Mouse (Mus musculus) cerebellum, adult (tissue): ENCODE data around the gene Arid2.
A peak's percentile ranks its signal among the peaks of the same experiment; 100 is the strongest.

Experiments
- ATAC-seq: cut with Nextera tagmentation; 2 replicates; pipeline ENCODE4 v1.9.2; 2017; ENCODE audit warnings: mild to moderate bottlenecking, moderate library complexity, mixed read lengths; ENCODE audit not compliant: insufficient number of reproducible peaks, low FRiP score, low TSS enrichment

The Arid2 gene

DNA sequence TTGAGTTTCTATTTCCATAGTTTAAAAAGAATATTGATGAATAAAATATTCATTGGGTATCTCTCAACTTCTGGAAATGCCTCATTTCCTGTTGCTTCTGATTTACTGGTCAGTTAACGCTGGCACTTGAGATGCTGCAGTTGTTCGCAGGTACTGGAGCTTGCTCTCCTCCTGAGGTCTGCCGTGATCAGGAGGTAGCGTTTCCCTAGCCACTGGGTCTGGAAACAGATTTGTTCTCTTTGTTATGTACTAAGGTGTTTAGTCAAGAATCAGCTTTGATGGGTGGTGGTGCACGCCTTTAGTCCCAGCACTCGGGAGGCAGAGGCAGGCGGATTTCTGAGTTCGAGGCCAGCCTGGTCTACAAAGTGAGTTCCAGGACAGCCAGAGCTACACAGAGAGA is 54.8 kb downstream of the Arid2 start:
- ATAC-seq = no peak

DNA sequence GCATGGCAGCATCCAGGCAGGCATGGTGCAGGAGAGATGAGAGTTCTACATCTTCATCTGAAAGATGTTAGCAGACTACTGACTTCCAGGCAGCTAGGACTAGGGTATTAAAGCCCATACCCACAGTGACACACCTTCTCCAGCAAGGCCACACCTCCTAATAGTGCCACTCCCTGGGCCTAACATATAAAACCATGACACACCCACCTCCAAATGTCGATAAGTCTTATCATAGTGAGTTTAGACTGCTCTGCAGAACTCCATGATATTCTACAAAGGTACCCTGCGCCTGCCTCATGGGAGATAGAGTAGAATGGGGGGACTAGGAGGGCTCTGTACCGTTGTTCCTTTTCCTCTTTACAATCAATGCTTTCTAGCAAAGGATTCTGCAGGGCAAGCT is 55.6 kb downstream of the Arid2 start:
- no peak for ATAC-seq

DNA sequence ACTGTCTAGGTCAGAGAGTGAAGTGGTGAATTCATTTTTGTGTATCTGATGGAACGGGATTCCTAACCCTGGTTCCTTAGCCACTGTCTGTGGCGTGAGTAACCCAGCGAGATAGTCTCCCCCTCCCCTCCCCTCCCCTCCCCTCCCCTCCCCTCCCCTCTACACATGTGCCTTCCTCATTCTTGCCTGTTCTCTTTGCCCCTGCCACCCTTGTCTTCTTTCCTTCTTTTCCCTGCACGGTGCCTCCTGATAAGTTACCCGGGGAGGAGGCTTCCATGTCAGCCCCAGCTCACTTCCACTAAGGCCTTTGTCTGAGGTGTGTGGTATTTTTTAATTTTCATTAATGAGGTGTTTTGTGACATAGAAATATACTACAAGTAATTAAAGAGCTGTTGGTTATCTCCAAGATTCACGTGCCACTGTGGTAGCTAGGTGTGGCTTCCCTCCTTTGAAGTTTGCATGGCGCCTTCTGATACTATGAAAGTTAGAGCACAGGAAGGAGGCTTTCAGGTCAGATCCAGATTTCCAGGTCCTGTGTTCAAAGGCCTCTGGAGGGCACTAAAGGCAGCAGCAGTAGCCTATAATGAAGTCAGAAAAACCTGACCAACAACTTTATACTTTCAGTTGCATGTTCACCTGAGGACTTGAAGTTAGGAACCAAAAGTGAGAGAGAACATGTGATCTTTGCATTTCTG is 57.4 kb downstream of the Arid2 start:
- ATAC-seq = no peak

DNA sequence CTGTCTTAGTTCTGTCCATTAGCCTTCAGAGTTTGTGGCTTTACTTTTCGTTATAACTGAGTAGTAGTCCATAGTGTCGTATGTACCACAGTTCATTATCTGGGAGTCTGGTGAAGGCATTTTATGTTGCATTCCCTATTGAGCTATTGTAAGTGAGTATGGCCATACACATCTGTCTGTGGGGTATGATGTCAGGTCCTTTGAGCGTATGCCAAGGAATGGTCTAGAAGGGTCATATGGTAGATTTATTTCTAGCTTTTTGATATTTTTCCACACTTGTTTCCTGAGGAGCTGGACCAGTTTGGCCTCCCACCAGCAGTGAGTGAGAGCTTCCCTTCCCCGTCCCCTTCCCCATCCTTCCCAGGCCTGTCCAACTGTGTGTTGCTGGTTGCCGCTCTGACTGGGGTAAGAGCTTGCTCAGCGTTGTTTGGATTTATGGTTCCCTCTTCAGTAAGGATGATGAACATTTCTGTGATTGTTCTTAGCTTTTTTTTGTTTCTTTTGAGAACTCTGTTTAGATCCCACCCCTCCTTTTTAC is 58.1 kb downstream of the Arid2 start:
- no peak for ATAC-seq

DNA sequence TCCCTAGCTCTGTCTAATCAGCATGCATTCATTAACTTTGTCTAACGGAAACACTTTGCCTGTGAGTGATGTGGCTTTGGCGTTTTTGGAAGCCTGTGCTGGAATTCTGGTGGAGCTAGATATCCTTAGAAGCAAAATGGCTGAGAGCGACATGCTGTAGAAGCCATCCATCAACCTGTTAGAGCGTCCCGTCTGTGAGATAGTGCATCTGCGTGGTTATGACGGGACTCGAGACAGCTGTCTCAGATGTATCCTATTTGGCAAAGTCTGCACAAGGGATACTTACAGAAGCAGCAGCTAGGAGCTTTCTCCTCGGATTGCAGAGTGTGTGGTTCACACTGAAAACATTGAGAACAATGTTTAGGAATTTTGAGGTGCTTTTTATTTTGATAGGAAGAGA is 64.1 kb downstream of the Arid2 start:
- ATAC-seq = no peak

DNA sequence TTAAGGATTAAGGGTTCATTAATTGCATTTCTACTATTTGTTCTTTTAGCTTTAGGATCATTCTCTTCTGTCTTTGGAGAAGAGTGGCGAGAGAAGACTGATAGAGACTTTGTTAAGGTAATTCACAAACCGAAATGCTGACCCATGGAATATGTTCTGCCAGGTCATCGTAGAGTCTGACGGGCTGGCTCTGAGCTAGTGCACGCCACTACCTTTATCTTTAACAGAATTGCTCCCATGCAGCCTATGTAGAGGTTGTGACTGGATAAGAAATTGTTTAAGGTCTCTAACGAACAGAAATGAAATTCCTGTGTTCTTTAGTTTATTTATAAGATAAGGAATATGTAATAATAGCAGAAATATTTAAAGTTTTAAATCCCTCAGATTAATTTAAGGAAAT is 71.6 kb downstream of the Arid2 start:
- no peak for ATAC-seq

DNA sequence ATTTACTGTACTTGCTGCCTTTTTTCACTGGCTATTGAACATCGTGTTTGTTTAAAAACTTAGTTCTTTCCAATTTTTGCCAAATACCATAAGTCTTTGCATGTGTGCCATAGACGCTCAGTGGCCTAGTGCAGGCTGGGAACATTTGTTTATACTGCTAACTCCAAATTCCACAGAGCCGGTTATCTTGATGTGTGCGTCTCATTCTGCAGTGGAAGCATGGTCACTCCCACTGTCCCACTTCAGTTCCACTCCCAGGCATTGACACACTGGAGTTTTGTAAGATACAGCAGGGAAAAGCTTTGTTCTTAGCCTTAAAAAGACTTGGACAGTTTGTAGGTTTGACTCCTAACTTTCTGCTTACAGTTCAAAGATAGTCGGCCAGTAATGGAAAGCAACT is 73.3 kb downstream of the Arid2 start:
- ATAC-seq = no peak

DNA sequence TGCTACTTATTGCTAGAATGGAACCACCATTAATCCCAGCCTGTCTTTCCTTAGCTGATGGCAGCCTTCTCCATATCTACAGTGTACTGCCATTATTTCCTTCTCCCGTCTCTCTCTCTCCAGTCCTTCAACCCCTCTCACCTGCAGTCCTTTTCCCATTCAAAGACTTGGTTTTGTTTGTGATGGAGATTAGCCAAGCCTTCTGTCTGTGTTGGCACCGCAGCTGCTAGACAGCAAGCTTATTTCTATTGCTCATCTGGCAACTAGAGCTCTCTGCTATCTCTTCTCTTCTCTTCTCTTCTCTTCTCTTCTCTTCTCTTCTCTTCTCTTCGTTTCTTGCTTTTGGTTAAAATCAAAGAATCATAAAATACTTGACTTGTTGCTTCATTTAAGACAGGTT is 78.0 kb downstream of the Arid2 start:
- no peak for ATAC-seq

DNA sequence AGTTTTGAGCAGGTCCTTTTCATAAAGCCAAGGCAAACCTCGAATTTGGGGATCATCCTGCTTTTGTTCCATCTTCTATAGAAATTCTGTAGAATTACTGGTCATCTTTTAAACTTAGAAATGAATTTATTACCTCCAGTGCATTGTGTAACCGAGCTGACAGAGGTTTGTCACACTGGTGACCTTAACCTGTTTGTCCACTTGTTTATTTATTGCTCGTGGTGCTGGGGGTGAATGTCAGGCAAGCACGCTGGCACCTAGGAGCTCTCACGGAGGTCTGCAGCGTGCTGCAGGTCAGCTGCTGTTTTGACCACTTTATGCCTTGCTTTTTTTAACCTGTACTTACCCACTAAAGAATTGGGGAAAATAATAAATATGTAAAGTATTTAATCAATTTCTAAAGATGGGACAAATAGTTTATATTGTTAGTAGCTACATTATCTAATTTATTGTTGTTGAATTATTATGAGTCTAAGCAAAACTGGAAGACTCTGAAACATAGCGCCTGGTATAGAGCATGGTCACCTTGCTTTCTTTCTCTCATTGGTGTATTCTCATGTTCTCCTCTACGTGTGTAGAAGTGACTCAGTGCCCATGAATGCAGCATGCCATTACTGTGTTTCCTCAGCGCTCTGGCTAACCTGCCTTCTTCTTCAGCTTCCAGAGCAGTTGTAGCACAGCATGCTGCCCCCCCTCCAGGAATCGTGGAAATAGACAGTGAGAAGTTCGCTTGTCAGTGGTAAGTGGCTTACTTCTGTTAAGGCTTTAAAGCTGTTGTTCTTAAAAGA is 79.1 kb downstream of the Arid2 start:
- ATAC-seq = no peak

DNA sequence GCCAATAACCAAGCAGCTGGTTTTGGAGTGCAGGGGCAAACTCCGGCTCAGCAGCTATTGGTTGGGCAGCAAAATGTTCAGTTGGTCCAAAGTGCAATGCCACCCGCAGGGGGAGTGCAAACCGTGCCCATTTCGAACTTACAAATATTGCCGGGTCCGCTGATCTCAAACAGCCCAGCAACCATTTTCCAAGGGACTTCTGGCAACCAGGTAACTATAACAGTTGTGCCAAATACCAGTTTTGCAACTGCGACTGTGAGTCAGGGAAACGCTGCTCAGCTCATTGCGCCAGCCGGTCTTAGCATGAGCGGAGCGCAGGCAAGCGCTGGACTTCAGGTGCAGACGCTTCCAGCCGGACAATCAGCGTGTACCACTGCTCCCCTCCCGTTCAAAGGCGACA is 84.0 kb downstream of the Arid2 start:
- ATAC-seq = no peak

DNA sequence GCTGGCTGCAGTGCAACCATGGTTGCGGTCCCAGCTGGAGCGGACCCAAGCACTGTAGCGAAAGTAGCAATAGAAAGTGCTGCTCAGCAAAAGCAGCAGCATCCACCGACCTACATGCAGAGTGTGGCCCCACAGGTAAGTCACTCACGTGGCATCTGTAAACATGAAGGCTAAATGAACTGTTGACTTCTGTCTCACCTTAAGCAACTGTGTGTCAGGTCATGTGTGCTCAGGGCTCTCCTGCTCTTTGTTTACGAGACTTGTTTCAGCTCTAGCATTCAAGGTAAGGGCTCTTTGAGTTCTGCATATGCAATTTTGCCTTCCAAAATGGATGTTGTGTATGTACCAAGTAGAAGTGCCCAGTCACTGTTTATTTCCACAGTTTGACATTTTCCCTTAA is 85.3 kb downstream of the Arid2 start:
- no peak for ATAC-seq

DNA sequence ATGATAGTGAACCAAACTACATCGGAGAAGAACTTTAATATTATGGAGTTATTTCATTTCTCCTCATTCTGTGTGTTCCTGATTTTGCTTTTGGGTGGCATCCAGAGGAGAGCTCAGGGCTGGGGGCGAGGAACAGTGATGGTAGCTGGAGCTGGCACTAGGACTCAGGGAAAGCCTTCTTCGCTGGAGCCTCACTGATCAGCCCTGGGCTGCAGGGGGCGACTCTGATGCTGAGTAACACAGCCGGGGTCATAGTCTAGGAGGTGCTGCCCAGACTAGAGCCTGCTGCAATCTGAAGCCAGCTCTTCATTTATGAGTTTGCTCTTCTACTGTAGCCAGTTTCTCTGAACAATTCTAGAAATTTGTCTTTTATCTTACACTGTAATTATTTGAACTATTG is 85.8 kb downstream of the Arid2 start:
- ATAC-seq = no peak

DNA sequence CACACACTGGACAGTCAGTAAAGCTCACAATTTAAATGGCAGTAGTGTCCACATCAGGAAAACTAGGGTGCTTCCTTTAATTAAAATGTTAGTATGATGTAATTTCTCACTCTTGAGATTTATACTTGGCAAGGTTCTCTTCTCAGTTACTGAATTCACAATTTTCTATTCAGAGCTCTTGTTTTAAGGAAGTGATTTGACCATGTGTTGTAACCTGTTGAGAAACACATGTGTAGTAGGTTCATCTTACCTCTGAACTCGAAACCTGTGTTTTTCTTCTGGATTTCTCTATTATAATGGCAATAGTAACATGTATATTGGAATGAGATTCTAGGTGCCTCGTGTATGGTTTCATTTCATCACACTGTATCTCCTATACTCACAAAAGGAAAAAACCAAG is 88.9 kb downstream of the Arid2 start:
- ATAC-seq = no peak

DNA sequence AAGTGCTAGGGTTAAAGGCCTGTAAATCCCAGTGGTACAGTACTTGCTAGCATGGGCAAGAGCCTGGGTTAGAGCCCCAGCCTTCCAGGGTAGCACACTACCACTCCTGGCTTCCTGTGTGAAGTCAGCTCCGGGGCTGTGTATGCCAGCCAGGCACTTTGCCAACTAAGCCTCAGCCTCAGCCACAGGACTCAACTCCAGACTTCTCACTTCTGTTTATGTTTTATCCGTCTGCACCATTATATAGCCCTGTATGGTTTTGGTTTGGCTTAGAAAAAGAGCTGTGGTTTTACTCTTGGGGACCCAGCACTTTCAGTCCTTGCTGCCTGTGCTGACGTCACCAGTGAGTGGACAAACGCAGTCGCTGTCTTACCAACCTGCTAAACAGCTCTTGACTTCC is 89.9 kb downstream of the Arid2 start:
- ATAC-seq = no peak

DNA sequence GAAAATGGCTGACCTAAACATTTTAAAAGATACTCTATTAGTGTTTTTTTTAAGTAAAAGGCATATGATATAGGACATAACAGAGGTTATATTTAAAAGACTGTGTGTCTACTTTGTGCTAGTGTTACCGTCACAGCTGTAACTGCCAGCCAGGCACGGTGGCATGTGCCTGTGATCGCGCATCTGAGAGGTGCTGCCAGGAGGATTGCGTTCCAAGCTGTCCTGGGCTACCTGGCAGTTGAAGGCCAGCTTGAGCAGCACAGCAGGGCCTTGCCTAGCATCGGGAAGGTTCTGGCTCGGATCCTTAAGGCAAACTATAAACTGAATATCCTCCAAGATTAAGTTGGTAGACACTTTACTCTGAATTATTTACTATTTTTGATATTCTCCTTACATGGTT is 90.4 kb downstream of the Arid2 start:
- peak; percentile 81 for ATAC-seq

DNA sequence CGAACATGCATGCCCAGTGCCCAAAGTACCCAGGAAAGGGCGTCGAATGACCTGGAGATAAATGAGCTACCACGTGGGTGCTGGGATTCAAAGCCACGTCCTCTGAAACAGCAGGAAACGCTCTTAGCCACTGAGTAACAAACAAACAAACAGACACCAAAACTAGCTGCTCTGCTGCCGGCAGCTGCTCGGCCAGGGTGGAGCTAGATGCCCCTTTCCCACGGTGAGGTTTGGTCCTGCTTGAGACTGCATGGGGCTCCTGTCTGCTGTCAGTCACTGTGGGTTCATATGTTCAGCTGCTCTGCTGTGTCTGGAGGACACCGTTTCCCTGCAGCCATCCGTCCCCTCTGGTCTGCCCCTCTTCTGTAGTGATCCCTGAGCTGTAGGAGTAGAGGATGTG is 94.9 kb downstream of the Arid2 start:
- no peak for ATAC-seq

DNA sequence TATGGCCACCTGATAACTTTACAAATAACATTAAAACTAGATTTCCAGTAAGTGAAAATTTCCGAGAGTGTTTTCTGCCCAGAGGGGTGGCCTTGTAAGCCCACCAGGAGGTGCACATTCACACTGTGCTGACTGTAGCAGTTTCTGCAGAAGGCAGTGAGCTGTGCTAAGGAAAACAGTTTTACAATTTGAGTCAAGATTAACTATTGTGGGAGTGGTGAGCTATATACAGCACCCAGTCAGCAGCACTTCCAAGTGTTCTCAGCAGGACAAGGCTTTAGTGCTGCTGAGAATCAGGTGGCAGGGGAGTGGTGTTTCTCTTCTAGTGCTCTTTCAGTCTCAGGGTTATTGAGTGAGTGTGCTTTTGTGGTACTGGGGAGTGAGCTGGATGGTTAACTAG is 101.2 kb downstream of the Arid2 start:
- no peak for ATAC-seq

DNA sequence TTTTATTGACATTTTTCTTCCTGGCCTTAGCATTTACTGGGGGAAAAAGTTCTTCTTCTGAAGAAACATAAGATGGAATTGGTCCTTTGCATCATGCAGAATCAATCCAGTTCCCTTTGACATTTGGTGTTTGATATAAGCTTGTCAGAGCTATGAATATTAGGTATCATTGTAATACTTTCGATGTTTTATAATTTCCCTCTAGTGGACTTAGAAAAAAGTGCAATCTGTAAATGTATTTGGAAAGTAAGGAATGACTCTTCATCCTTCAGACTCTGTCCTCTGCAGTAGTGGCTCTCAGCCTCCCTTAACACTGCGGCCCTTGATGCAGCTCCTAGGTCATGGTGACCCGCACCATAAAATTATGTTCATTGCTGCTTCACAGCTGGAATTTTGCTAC is 105.6 kb downstream of the Arid2 start:
- ATAC-seq = no peak

DNA sequence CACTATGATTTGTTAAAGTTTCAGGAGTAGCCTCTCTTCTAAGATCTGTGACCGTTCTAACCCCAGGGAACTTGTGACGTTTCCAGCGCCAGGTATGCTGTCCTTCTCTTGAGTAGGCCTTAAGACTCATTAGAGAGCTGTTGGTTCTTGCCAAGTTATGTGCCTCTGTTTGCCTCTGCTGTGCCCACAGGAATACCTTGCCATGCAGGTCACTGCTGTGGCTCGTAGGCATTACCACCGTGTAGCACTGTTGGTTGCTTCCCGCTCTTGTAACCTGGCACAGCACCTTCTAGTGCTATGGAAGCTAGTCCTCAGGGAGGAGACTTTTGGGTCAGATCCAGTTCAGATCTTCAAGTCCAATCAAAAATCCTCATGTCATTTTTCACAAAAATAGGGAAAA is 107.8 kb downstream of the Arid2 start:
- ATAC-seq = no peak

DNA sequence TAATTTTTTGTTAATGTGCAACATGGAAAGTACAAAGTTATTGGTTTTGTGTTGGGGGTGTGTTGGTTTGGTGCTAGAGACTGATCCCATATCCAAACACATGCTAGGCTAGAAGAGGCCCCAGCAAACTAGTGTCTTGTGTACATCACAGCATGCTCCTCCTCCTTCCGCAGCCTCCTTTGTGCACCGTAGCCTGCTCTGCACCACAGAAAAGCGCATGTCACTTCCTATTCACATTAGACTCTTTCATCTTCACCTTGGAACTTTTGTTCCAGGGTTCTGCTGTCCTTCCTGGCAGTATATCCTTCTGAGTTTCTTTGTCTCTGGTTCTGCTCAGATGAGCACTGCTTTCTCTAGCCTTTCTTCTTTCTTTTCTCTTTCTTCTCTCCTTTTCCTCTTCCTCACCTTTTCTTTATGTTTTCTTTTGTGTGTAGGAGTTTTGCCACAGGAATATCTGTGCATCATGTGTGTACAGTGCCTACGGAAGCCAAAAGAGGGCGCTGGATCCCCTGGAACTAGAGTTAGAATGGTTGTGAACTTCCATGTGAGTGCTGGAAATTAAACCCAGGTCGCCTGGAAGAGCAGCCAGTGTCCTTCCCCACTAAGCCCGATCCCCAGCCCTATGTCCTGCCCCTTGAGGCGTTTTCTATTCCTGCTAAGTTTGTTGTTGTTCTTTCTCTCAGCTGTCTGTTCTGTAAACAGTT is 109.5 kb downstream of the Arid2 start:
- no peak for ATAC-seq

DNA sequence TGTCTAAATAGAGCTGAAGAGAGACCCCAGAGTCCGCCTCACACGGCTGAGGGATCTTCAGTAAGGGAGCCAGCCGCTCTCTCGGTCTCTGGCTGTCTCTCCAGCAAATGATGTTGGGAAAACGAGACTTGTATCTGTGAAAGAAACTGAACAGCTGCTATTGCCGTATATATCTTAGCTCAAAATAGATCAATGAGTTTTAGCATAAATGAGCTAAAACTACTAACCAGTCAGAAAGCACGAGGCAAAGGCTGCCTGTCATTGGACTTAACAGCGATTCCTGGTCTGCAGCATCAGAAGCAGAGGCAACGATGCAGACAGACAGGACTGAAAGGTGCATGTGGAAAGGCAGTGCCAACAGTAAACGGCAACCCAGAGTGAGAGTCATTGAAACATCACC is 111.0 kb downstream of the Arid2 start:
- no peak for ATAC-seq
